Mouse (Mus musculus) testis, postnatal 10 days (tissue): ENCODE results near the gene Cenpx.
"Not testable (repeated sequence)": the region's sequence is repeated elsewhere in the genome, so short reads cannot be mapped to it uniquely, and the experiment has no call there.

Source experiments
- DNase-seq: peaks from one replicate; pipeline ENCODE4 v3.0.0; 2021; ENCODE audit warnings: low spot score

Gene Cenpx

DNA sequence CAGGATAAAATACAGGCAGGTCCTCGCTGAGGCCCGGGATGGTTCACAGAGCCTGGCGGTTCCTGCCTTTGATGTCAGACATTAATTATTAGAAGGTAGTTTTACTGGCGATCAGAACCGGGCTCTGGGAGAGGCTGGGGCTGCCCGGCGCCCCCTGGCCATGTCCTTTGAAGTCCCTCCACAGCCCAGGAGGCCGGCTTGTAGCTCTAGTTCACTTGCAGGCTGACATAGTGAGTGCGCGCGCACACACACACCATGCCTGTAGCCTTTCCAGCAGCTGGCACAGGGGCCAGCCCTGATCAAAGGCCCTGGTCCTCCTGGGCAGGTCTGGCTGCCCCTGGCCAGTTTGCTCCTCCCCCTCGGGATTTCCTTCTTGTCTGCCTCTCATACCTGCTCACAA lies 17.9 kb downstream of the Cenpx start:
- DNase-seq, result no peak

DNA sequence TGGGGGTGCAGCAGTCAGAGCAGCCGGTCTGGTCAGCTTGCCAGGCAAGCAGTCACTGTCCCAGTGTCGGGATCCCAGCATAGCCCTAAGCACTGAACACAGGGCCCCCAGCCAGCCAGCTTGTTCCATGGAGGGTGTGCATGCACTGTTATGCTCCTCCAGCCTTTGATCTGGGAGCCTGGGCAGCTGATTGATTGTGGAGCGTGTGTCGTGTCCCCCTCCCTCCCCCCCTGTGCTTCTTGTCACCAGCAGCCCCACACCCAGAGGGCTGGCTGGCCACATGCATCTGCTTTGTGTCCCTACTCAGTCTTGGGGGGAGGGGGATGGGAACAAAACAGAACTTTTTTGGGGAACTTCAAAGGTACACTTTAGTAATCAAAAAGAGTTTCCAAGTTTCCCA lies 18.4 kb downstream of the Cenpx start:
- no peak for DNase-seq

- no peak for DNase-seq
Observed at GRCm38 (mm10) chr11:120693461-120693860, 20.1 kb downstream of the Cenpx start.

GRCm38 (mm10) chr11:120692471-120693011 lies 21.0 kb downstream of the Cenpx start:
- DNase-seq, result no peak

DNA sequence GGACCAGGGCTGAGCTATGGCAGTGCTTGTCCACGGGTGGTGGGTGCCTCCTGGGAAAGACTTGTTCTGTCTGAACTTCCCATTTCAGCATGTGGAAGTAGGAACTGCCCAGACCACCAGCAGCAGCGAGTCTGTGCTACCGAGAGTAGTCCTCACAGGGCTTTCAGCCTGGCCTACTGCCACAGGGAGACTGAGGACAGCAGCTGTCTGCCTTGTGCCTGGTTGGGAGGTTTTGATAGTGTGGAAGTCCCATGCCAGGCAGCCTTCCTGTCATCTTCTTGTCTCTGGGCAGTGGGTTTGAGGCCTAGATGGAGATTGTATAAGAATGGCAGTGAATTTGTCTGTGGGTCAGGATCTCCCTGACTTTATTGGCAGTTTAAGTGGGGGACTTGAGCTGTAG lies 24.2 kb downstream of the Cenpx start:
- DNase-seq, result no peak

- DNase-seq, result no peak
Observed at GRCm38 (mm10) chr11:120686650-120687272, 26.8 kb downstream of the Cenpx start.

DNA sequence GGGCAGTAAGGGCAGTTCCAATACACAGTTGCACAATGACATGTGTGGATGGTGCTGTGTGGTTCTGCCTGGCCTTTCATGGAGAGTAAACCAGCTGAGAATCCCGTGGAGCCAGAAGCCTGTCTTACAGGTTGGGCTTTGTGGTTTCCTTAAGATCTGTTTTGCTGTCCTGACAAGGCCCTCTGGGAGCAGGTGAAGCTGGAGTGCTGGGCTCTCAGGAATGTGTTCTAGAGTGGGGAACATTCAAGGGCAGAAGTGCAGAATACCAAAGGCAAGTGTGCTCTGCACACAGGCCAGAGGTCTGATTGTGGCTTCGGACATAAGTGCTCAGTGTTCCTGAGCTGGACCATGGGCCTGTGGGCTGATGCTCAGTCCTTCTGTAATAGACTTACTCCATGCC lies 28.9 kb downstream of the Cenpx start:
- no peak for DNase-seq

GRCm38 (mm10) chr11:120684086-120684485 lies 29.5 kb downstream of the Cenpx start:
- DNase-seq, result no peak

- no peak for DNase-seq
Observed at GRCm38 (mm10) chr11:120683536-120683935, 30.0 kb downstream of the Cenpx start.

DNA sequence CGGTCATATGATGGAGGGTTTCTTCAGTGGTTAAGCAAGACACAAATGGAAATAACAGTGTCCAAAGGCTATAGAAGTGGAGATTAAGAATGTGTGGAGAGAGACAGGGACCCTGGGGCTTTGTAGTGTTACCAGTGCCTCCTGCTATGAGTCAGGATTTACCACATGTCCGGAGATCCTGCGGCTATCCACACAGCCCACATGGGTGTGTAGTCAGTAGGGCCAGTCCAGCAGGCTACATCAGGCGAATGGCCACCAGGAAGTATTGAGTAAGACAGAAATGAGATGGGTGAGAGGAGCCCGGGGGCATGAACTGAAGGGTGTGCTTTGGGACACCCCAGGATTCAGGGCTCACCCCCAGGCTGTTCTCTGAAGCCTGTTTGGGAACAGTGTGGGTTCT lies 30.9 kb downstream of the Cenpx start:
- DNase-seq, result no peak

GRCm38 (mm10) chr11:120679909-120680308 lies 33.6 kb downstream of the Cenpx start:
- no peak for DNase-seq

DNA sequence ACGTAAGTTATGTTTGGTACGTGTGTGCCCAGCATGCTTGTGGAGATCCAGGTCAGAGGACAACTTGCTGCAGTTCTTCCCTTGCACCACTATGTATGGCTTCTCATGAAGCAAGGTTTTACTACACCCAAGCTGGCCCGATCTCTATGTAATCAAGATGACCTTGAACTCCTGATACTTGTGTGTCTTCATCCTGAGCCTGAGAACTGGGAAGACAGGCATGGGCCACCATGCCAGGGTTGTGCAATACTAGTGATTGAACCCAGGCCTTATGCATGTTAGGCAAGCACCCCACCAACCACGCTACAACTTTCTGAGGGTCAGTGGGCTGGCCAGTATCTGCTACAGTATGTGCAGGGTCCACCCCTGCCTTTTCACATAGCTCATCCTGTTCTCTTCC lies 36.6 kb downstream of the Cenpx start:
- no peak for DNase-seq

DNA sequence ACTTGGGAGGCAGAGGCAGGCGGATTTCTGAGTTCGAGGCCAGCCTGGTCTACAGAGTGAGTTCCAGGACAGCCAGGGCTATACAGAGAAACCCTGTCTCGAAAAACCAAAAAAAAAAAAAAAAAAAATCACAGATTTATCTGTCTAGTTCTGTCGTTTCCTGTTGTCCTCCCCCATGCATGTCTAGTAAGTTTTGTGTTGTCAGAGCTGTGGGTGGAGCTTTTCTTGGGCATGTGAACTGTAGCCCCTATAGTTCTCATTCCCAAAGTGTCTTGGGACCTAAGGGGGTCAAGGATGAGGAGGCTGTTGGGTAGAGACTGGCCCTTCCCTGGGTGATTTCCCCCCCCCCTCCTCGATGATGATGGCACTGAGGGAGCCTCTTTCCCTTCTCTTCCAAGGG lies 37.7 kb downstream of the Cenpx start:
- DNase-seq, result not testable (repeated sequence)

DNA sequence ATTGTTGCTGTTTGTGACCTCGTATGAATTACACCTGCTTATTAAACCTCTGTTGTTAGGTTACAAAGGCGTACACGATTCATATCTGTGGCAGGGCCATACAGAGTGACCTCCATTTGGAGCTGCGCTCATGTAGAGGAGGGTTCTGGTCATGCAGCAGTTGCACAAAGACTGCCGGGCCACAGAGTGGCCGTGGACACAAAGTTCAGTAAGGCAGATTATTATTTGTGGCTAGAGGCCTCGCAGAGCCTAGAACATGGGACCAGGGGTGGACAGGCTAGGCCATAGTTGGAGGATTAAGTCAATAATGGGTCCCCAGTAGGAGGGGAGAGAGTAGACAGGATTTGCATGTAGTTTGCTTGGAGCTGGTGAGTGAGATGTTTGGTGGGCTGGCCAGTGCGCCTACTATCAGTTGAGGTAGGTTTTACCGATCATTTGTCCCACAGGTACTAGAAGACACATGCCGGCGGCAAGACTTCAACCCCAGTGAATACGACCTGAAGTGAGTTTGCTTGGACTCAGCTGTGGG lies 39.9 kb downstream of the Cenpx start:
- DNase-seq, result no peak

DNA sequence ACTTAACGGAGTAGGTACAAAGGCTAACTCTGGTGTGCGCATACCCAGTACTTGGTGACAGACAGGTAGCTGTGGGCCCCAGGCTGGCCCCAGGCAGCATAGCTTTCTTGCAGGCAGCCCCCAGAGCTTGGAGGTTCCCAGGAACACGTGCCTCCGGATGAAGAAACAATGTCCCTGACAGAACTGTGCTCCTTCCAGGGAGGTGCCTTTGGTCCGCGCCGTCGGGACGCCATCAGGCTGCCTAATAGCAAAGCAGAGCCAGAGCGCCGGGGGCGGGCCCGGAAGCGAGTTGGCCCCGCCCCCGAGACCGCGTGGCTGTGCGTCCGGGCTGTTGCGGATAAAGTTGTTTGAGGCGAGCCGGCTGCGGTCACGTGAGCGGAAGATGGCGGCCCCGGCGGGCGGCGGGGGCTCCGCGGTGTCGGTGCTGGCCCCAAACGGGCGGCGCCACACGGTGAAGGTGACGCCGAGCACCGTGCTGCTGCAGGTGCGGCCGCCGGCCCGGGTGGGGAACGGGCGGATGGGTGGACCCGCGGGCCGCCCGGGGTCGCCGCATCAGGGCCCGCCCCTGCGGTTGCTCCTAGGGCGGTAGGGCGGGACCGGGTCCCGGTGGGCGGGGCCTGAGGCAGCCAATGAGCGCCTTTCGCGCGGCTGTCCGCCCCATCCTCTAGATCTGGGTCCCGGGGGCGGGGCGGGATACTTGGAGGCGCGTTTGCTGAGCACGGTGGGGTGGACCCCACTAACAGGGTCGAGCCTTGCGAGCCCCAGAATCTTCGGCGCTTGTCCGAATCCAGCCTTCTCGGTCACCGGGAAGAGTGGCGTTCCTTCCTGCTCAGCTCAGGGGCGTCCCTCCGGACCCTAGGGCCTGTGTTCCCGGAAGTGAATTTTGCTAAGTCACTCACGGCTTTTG lies 40.6 kb downstream of the Cenpx start, which contains the start of gene Aspscr1:
TSS of gene Aspscr1 (plus strand) at position 287 of the 907 bp plus-strand sequence.
- DNase-seq, result peak; percentile 99

- no peak for DNase-seq
Observed at GRCm38 (mm10) chr11:120666617-120667016, 46.9 kb downstream of the Cenpx start.

- peak; percentile 66 for DNase-seq
Observed at GRCm38 (mm10) chr11:120665406-120665805, 48.1 kb downstream of the Cenpx start.

GRCm38 (mm10) chr11:120663714-120664113 lies 49.8 kb downstream of the Cenpx start:
- DNase-seq, result no peak

- no peak for DNase-seq
Observed at GRCm38 (mm10) chr11:120662759-120663158, 50.8 kb downstream of the Cenpx start.

DNA sequence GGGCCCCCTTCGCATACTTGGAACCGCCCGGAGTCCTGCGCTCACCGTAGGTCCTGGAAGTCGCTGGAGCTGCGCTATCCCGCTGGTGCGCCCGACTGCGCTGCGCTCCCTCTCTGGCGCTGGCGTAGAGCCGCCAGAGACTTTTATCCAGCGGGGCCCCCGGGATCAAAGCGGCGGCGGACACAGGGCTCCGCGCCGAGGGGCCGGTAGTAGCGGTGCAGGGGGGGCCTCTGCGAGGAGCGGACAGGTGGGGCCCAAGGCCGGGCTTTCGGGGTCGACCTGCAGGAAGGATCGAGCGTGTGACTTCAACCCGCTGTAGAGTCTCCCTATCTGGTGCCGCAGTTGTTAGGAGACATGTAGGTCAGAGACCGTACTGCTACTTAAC lies 52.5 kb downstream of the Cenpx start, which contains the start of gene Notum:
TSS of gene Notum (minus strand) at position 100 of the 385 bp plus-strand sequence.
- DNase-seq, result no peak
